Mouse (Mus musculus) 416B (cell line): ENCODE data around the gene Gal3st1.
A peak's percentile ranks its signal among the peaks of the same experiment; 100 is the strongest.
"Not testable (repeated sequence)": the region's sequence is repeated elsewhere in the genome, so short reads cannot be mapped to it uniquely, and the experiment has no call there.

Source experiments
- DNase-seq: peaks from one replicate; pipeline ENCODE4 v3.0.0; 2011; ENCODE audit warnings: low read depth

Gal3st1 gene

DNA sequence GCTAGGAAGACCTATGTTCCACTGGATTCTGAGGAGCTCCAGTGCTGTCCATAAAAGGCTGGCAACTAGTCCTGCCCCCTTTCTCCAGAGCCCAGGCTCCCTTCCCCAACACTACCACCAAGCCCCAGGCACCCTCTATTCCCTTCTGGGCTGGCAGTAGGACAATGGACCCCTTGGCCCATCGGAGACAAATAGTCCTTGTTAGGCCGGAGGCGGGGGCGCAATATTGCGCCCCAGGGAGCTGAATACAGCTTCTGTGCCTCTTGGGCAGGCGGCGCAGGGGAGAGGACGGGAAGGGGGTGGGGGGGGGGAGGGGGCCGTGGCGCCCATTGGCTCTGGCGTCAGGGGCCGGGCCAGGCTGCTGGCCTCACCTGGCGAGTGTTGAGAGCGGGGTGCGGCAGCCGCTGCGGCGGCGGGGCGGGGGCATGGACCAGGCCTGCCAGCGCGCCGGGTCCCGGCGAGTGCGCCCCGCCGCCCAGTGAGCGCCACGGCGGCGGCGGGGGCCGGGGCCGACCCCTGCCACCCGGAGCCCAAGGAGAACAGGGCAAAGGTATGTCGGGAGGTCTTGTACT is at the start of gene Gal3st1:
Gal3st1 (plus strand) TSS at position 346 of the 572 bp plus-strand sequence.
- no peak for DNase-seq

- no peak for DNase-seq
Measured at GRCm38 (mm10) chr11:3933756-3934285, 49.6 kb upstream of the Gal3st1 start.

GRCm38 (mm10) chr11:3935135-3935534 is 48.3 kb upstream of the Gal3st1 start:
- no peak for DNase-seq

GRCm38 (mm10) chr11:3936318-3936717 is 47.1 kb upstream of the Gal3st1 start:
- DNase-seq = no peak

GRCm38 (mm10) chr11:3937321-3937874 is 46.0 kb upstream of the Gal3st1 start:
- DNase-seq = no peak

DNA sequence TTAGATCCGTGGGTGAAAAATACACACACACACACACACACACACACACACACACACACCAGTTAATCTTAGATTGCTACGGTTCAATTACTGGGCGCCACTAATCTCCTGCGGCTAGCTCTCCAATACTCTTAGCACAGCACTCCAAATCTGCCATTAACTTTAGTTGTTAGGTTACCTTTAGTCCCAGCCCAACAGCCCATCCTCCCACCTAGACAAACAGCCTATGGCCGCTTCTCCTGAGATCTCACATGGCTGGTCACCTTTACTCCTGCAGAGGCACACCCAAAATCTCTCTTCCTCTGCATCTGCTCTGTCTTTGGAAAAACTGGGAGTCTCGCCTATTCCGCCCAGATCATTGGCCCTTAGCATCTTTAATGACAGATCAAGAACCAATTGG is 42.1 kb upstream of the Gal3st1 start:
- no peak for DNase-seq

DNA sequence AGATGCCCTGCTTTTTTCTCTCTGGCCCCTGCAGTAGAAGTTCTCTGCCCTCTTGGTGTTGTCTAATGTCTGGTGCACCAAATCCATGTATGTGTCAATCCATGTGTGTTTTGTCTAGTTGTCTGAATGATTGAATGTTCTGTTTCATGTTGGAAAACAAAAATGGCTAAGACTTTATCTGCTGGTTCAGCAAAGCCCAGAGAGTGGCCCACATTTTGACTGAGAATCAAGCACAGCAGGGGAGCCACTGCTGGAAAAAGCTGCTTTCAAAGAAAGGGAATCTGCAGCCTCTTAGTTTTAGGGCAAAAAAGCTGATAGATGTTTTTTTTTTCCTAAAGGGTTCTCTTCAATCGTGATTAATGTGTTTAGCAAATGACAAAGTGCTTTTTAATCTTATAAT is 37.0 kb upstream of the Gal3st1 start:
- DNase-seq = no peak

GRCm38 (mm10) chr11:3954876-3955275 is 28.6 kb upstream of the Gal3st1 start:
- not testable (repeated sequence) for DNase-seq

- DNase-seq = not testable (repeated sequence)
Measured at GRCm38 (mm10) chr11:3955371-3955770, 28.1 kb upstream of the Gal3st1 start.

DNA sequence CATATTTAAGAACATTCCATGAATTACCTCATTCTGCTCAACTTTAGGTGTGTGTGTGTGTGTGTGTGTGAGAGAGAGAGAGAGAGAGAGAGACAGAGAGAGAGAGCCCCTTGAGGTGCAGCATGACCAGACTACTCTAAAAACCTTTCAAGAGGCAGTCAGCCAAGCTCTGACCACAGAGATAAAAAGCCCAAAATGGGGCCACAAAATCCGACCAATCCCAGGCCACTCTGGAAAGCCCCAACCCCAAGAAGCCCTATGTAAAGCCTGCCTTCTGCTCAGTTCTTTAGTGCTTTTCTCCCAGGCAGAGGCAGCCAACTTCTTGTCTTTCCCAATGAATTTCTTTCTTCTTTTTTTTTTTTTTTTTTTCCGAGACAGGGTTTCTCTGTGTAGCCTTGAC is 22.5 kb upstream of the Gal3st1 start:
- DNase-seq = peak; percentile 37

DNA sequence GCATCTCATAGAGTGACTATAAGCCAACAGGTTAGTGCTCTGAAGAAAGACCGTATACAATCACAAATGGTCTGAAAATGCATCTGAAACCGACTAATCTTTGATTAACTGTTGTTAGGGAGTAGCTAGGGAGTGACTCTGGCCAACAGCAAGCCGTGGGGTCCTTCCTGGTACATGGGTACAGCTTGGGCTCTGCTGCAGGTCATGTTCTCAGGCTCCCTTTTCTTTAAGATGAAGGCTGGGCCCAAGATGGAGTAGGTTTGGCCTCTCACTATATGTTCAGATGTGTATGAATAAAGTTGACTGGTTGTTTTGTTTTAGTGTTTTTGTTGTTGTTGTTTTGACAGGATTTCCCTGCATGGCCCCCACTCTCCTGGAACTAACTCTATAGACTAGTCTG is 21.7 kb upstream of the Gal3st1 start:
- no peak for DNase-seq

GRCm38 (mm10) chr11:3963155-3963554 is 20.3 kb upstream of the Gal3st1 start:
- DNase-seq = no peak

GRCm38 (mm10) chr11:3963610-3964415 is 19.6 kb upstream of the Gal3st1 start, which contains the start of gene Pes1:
Gene Pes1, plus strand, starts transcription at chr11:3963975.
- peak; percentile 95 for DNase-seq

- no peak for DNase-seq
Measured at GRCm38 (mm10) chr11:3964416-3965172, 18.8 kb upstream of the Gal3st1 start.

GRCm38 (mm10) chr11:3969837-3970236 is 13.6 kb upstream of the Gal3st1 start:
- peak; percentile 37 for DNase-seq

GRCm38 (mm10) chr11:3970361-3970760 is 13.1 kb upstream of the Gal3st1 start:
- no peak for DNase-seq

GRCm38 (mm10) chr11:3973081-3973480 is 10.4 kb upstream of the Gal3st1 start:
- no peak for DNase-seq

DNA sequence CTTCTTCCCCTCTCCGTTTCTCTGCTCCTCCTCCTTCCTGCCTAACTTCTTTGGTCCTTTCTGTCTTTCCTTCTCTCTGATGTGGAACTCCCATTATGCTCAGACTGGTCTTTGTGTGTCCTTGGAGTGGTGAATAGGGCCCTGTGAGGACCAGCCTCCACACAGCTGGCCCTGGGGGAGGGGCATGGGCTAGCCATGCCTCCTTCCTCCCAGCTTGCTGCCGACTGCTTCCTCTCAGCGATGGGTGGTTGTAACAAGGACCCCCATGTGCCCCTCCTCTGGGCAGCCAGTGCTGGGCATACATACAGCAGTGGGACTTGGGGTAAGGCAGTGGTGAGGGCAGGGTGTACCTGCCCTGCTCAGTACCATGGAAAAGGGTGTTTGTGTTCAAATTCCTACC is 9.1 kb upstream of the Gal3st1 start:
- no peak for DNase-seq

DNA sequence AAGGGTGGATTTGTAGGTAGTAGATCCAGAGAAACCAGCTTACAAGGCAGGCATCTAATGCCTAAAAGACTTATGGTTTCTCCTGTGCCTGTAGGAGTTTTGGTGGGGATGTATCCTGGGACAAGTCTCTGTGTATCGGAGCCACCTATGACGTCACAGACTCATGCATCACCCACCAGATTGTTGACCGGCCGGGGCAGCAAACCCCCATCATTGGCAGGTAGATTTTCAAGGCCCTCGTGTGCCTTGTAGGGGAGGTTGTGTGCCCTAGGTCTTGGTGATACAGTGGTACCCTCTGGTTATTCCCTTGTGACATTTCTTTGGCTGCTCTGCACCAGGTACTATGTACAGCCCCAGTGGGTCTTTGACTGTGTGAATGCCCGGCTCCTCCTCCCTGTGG is 6.8 kb upstream of the Gal3st1 start, which contains the start of gene 4930556J24Rik:
4930556J24Rik (minus strand) TSS at position 101 of the 400 bp plus-strand sequence.
- no peak for DNase-seq

GRCm38 (mm10) chr11:3978421-3978820 is 5.0 kb upstream of the Gal3st1 start:
- no peak for DNase-seq

- DNase-seq = no peak
Measured at GRCm38 (mm10) chr11:3981536-3981935, 1.9 kb upstream of the Gal3st1 start.
